Mouse (Mus musculus) layer of hippocampus, adult 11-12 months (tissue): Measurements from ENCODE around the gene Hpse.

Experiments used
- DNase-seq: peaks from one replicate; pipeline ENCODE4 v3.0.0; 2022; ENCODE audit warnings: low spot score

Hpse gene

DNA sequence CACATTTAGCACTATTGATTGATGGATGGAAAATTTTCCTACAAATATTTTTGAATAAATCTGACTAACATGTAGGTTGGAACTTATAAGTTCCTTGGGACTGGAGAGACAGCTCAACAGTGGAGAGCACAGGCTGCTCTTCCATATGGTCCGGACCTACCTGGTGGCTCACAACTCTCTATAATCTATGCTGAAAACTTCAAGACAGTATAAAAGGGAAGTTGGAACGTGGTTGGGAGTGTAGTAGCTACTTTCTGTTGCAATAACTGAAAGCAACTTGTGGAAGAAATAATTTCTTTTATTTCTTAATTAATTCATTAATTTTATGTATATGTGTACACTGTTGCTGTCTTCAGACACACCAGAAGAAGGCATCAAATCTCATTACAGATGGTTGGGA lies 22.1 kb downstream of the Hpse start:
- no peak for DNase-seq

DNA sequence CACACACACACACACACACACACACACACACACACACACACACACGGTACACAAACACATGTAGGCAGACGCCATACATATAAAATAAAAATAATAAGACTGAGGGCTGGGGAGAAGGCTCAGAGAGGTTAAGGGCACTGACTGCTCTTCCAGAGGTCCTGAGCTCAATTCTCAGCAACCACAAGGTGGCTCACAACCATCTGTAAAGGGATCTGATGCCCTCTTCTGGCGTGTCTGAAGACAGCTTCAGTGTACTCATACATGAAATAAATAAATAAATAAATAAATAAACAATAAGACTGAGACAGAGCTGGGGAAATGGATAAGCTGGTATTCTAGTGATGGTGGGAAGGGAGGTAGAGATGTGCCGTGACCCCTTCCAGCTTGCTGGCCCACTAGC lies 33.9 kb downstream of the Hpse start:
- DNase-seq = no peak

DNA sequence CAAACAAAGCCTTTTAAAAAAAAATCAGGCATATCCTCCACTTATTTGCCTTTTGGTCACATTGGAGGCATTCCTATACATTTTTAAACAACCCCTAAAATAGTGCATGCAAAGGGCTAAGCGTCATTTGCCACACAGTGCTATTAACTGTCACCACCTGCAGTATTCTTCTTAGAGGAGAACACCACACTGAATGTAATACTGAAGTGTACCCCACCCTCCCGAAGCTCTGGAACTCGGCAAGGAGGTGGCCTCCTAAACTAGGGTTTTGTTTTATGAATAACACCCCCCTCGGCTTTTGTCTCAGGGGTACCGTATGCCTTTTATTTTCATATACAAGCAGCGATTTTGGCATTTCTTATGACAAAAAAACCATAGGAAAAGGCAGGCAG lies 39.0 kb downstream of the Hpse start:
- DNase-seq = no peak

DNA sequence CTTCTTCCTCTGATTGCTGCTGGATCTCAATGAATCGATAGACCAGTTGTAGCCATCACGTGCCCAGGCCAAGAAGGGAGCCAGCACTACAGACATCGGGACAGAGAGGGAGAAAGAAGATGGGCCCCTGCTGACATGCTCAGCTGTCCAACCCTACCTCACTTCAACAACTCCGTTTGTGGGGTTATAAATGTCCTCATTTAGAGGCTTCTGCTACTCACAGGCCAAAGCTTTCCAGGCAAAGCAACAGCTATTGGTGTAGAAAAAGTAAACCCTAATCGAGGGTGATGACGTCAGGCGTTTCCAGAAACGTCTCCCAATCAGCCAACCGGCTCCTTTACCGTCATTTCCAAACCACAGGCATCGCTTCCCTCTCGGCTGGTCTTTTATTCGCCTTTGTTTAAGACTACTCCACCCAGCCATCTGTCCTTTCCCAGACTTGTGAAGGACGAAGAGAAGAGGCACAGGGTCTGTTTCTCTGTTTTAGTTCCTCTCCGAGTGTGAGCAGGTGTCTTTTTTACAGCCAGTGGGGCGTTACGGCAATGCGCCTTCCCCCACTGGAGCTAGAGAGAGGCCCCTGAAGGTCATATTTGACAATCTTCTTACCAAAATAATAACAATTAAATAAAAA lies 39.5 kb downstream of the Hpse start:
- no peak for DNase-seq

GRCm38 (mm10) chr5:100674711-100675376 lies 44.7 kb downstream of the Hpse start, which contains the start of gene Coq2:
Gene Coq2 (minus strand): TSS chr5:100675140.
- DNase-seq = peak; percentile 77

- peak; percentile 87 for DNase-seq
Measured at GRCm38 (mm10) chr5:100673745-100674486, 45.6 kb downstream of the Hpse start.

GRCm38 (mm10) chr5:100672403-100672802 lies 47.1 kb downstream of the Hpse start:
- no peak for DNase-seq

- DNase-seq = no peak
Measured at GRCm38 (mm10) chr5:100671897-100672296, 47.6 kb downstream of the Hpse start.

- peak; percentile 53 for DNase-seq
Measured at GRCm38 (mm10) chr5:100671398-100671797, 48.1 kb downstream of the Hpse start.

- no peak for DNase-seq
Measured at GRCm38 (mm10) chr5:100666965-100667364, 52.6 kb downstream of the Hpse start.

- DNase-seq = no peak
Measured at GRCm38 (mm10) chr5:100663854-100664253, 55.7 kb downstream of the Hpse start.

DNA sequence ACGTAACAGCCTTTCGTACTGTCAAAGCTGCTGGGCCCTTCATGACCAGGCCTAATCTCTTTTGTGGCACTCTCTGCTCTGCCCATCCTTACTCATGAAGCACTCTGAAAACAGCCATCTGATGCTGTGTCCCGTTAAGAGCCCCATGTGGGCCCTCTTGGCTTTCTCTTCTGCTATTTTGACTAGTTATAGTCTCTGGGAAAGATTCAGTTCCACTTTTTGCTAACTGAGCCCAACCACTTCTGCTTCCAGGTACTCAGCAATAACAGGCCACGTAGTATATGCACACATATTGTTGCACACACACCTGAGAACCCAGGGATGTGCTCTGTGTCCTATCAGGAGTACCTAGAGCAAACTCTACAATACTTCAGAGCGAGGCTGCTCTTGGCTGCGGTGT lies 56.5 kb downstream of the Hpse start:
- no peak for DNase-seq

- peak; percentile 59 for DNase-seq
Measured at GRCm38 (mm10) chr5:100658460-100658859, 61.1 kb downstream of the Hpse start.

- DNase-seq = no peak
Measured at GRCm38 (mm10) chr5:100656352-100656751, 63.2 kb downstream of the Hpse start.

DNA sequence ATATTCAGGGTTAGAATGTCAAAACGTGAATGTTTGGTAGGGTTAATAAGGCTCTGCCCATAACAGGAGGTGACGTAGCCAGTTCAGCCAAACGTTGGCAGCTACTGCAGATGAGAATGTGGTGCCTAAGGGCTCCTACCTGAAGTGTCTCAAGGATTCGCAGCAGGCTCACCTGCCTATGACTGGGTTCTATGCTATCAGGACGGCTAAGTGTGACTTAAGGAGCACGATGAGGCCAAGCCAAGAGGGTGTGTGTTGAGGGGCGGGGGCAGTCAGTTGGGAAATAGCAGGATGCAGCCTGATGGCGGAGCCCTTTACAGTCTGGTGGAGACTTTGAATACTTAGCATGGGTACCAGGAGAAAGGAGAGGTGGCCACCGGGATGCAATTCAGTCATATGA lies 67.2 kb downstream of the Hpse start:
- no peak for DNase-seq

- DNase-seq = no peak
Measured at GRCm38 (mm10) chr5:100651486-100651885, 68.0 kb downstream of the Hpse start.

DNA sequence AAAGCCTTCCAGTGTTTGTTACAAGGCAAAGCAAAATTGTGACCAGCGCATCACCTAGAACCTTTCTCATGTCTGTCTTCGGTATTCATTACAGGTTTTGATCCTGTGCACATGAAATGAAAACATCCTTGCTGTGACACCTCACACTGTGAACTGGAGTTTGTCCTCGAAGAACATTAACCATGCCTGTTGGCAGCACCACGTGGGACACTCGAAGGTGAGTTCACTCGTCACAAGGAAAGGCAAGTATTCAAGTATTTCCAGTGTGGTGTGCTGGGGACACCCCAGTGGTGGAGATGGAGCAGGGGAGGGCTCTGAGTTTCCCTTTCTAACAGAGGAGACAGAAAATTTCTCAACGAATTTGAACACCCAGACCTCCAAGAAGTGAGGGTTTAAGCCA lies 68.5 kb downstream of the Hpse start:
- DNase-seq = no peak

DNA sequence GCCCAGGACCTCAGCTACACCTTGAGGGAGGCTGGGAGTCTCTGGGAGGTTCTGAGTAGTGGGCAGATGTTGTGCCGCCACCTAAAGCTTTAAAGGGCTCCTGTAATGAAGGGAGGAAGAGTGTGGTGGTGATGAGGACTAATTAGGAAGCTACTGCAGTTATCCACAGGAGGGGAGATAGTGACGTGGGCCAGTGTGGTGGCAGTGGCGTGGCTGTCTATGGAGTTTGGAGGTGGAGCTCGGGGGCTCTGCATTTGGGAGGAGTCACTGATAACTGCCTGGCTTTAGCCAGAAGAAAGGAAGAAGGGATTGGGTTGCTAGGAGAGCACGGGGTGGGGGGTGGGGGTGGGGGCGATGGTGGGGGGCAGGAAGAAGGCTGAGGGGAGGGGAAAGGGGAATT lies 71.0 kb downstream of the Hpse start:
- DNase-seq = no peak

DNA sequence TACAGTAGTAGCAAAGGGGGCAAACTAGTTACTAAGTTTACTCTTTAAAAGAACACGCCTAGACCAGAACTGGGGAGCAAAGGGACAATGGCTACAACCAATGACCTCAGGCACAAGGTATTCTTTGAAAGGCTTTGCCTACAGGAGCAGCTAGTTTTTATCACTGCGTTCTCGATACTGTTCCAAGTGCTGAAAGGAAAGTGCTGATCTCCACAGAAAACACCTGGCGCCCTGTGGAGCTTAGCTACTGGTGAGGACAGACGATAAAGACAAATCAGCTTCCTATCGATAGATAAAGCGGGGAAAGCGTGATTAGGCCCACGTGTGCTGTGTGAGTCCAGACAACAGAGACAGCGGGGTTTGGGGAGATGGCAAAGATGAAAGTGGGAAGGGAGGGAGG lies 71.5 kb downstream of the Hpse start:
- DNase-seq = no peak

GRCm38 (mm10) chr5:100646558-100646957 lies 73.0 kb downstream of the Hpse start:
- DNase-seq = no peak

- no peak for DNase-seq
Measured at GRCm38 (mm10) chr5:100643991-100644535, 75.5 kb downstream of the Hpse start.

GRCm38 (mm10) chr5:100643253-100643990 lies 76.1 kb downstream of the Hpse start:
- peak; percentile 52 for DNase-seq
